Mouse (Mus musculus) MEL (cell line): Measurements from ENCODE around the gene Gm17606.

Source experiments
- CHD2 ChIP-seq: IDR thresholded peaks from 2 replicates; pipeline ENCODE4 v1.6.1; 2011; ENCODE audit warnings: low read length, improper control_type of control experiment
- CTCF ChIP-seq, 3 experiments: IDR thresholded peaks in 2 of 3; conservative IDR thresholded peaks in 1 of 3; 2 replicates each; pipeline ENCODE4 v1.5.1; 2011 to 2012; ENCODE audit warnings: low read length in 3 of 3, low read depth in 2 of 3, mild to moderate bottlenecking in 2 of 3, improper control_type of control experiment in 1 of 3, inconsistent platforms in 1 of 3, mixed read lengths in 1 of 3, moderate library complexity in 1 of 3; ENCODE audit not compliant: control insufficient read depth in 1 of 3, insufficient read depth in 1 of 3, poor library complexity in 1 of 3, severe bottlenecking in 1 of 3
- EP300 ChIP-seq, 2 experiments: IDR thresholded peaks; 2 replicates each; pipeline ENCODE4 v1.6.1; 2011; ENCODE audit warnings: improper control_type of control experiment in 2 of 2, low read length in 2 of 2, low read depth in 1 of 2, mild to moderate bottlenecking in 1 of 2
- MAFK ChIP-seq: IDR thresholded peaks from 2 replicates; pipeline ENCODE4 v1.6.1; 2011; ENCODE audit warnings: low read depth, mild to moderate bottlenecking, low read length, improper control_type of control experiment, borderline replicate concordance
- NELFE ChIP-seq: IDR thresholded peaks from 2 replicates; pipeline ENCODE4 v1.6.1; 2011; ENCODE audit warnings: low read depth, low read length, improper control_type of control experiment
- POLR2A ChIP-seq, 2 experiments: IDR thresholded peaks; 2 replicates each; pipeline ENCODE4 v1.6.1; 2011 to 2012; ENCODE audit warnings: low read length in 2 of 2, mild to moderate bottlenecking in 2 of 2, control low read depth in 1 of 2, improper control_type of control experiment in 1 of 2, low read depth in 1 of 2, moderate library complexity in 1 of 2; ENCODE audit not compliant: control insufficient read depth in 1 of 2, insufficient read depth in 1 of 2, poor library complexity in 1 of 2
- SMC3 ChIP-seq: IDR thresholded peaks from 2 replicates; pipeline ENCODE4 v1.6.1; 2011; ENCODE audit warnings: low read depth, low read length, improper control_type of control experiment
- TCF12 ChIP-seq: IDR thresholded peaks from 2 replicates; pipeline ENCODE4 v1.6.1; 2014; ENCODE audit warnings: low read depth, mild to moderate bottlenecking, inconsistent platforms, low read length, improper control_type of control experiment, moderate library complexity
- USF2 ChIP-seq, 2 experiments: IDR thresholded peaks; 2 replicates each; pipeline ENCODE4 v1.6.1; 2011 to 2012; ENCODE audit warnings: improper control_type of control experiment in 2 of 2, low read length in 2 of 2, borderline replicate concordance in 1 of 2, inconsistent platforms in 1 of 2, low read depth in 1 of 2, mild to moderate bottlenecking in 1 of 2; ENCODE audit not compliant: insufficient read depth in 1 of 2

DNA sequence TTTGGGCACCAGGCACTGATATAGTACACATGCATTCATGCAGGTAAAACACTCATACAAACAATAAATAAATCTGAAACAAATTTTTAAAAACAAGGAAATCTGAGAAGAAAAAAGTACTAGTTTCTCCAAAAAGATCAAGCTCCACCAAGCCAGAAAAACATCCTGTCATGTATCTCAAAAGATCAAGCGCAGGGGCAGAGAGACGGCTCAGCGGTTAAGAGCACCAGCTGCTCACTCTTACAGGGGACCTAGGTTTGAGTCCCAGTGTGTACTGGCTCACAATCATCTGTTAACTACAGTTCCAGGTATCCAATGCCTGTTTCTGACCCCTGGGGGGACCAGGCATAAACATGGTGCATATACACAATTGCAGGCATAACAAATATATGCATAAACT is 41.6 kb downstream of the Gm17606 start:
- no peak for TF ChIP-seq EP300 (IDR thresholded peaks at IDR 0.05; ENCODE audit: low read depth in 1 of 2, low read length in 2 of 2)
- TF ChIP-seq POLR2A (IDR thresholded peaks at IDR 0.05; ENCODE audit: control insufficient read depth in 1 of 2, insufficient read depth in 1 of 2, low read depth in 1 of 2, low read length in 2 of 2, poor library complexity in 1 of 2) = no peak
- TF ChIP-seq CTCF (IDR thresholded peaks at IDR 0.05 in 2 of 3, conservative IDR thresholded peaks at IDR 0.05 in 1 of 3; ENCODE audit: control insufficient read depth in 1 of 3, insufficient read depth in 1 of 3, low read depth in 2 of 3, low read length in 3 of 3, poor library complexity in 1 of 3, severe bottlenecking in 1 of 3) = no peak
- TF ChIP-seq CHD2 = no peak
- no peak for TF ChIP-seq NELFE
- TF ChIP-seq USF2 (IDR thresholded peaks at IDR 0.05; ENCODE audit: borderline replicate concordance in 1 of 2, insufficient read depth in 1 of 2, low read depth in 1 of 2, low read length in 2 of 2) = no peak
- no peak for TF ChIP-seq SMC3
- no peak for TF ChIP-seq TCF12
- no peak for TF ChIP-seq MAFK
